Mouse (Mus musculus): ENCODE data around the gene Map2k4. TPM values are rescaled to one million over a fixed set of nuclear protein-coding genes. Genes with fewer than 3 reads are reported as not detected.

Gene Map2k4
- polyA plus RNA-seq (2015; fragmentation: Nextera tagmentation; extraction: Ambion mirVana): 35.3 and 42.9 TPM in 2 replicates

DNA sequence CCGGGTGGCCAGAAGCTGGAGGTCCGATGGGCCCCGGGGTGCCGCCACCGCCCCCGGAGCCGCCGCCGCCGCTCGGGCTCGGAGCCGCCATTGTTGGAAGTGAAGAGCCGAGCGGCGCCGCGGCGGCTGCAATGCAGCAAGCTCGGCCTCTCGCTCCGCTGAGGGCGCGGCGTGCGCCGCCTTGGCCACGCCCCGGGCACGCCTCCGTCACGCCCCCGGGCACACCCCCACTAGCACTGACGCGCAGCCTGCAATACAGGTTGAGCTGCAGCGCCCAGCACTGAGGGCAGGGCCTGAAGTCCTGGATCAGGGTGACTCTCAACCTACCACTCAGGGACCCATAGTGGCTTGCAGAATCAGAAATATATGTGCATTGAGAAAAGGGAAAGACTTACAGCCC, at the start of gene Map2k4:
Gene Map2k4, minus strand, starts transcription at position 144 of the 400 bp plus-strand sequence.
- Histone ChIP-seq H3K4me1 (replicated peaks) (peaks cover 48% of the 10 kb centered on the region), H3K9me3 (replicated peaks) (no peaks in the 10 kb centered on the region), H3K27me3 (no peaks in the 10 kb centered on the region), H3K9ac (peak within 1 kb of the TSS; percentile 98), H3K4me2 (peak within 1 kb of the TSS; percentile 75), H3K27ac (peak within 1 kb of the TSS; percentile 88), H3K4me3 (replicated peaks) (peak within 1 kb of the TSS; percentile 97), H3K36me3 (peaks cover 8% of the 10 kb centered on the region; the same call in 1 of the 2 replicates)
- ATAC-seq (ENCODE audit: low read depth) (peak; percentile 98), DNase-seq (peak; percentile 95)
- WGBS (ENCODE audit: insufficient replicate concordance): under 1% methylated on average over 36 of the region's 36 CpGs

DNA sequence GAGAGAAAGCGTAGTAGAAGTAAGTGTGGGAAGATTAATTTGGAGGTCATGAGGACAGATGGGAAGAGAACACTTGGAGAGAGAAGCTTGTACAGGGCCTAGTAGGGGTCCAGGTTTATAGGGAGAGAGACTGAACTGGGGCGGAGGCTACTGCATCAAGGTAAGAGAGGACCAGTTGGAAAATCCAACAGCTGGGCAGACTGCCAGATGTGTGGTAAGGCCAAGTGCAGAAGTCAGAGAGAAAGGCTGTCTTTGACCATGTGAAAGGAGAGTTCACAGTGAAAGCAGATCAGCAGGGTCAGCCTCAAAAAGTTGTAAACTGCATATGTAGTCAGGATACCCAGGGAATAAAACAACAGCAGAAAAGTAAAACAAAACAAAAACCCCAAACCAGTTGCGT, 36.5 kb upstream of the Map2k4 start:
- ATAC-seq (ENCODE audit: low read depth): no peak
- Histone ChIP-seq H3K36me3 (peaks cover 74% of the 10 kb centered on the region), H3K27ac (no peak overlapping the region), H3K27me3 (no peaks in the 10 kb centered on the region), H3K9ac (no peak overlapping the region), H3K4me2 (no peak overlapping the region), H3K4me1 (replicated peaks) (no peaks in the 10 kb centered on the region), H3K4me3 (replicated peaks) (no peak overlapping the region), H3K9me3 (replicated peaks) (no peaks in the 10 kb centered on the region)
- no peak for DNase-seq
- 85% methylated on average over 3 of the region's 3 CpGs for WGBS (ENCODE audit: insufficient replicate concordance)

DNA sequence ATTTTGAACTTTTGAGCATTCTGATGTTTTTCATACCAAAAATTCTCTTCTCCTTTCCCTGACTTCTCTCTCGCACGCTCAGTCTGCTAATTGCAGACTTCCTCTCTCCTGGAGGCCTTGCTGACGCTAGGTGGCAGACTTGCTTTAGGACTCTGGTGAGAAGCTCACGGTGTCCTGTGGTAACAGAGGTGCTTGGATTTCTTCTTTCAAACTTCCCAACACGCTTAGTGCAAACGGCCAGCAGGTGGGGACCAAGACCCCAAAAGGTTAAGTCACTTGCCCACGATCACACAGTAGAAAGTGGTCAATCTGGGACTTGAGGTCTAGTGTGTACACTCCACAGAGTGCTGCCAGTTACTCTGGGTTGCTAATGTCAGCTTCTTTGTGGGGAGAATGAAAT, 32.8 kb upstream of the Map2k4 start:
- DNase-seq: peak; percentile 2
- Histone ChIP-seq H3K27ac (no peak overlapping the region), H3K27me3 (no peaks in the 10 kb centered on the region), H3K36me3 (peaks cover 58% of the 10 kb centered on the region), H3K4me1 (replicated peaks) (no peaks in the 10 kb centered on the region), H3K9me3 (replicated peaks) (no peaks in the 10 kb centered on the region), H3K9ac (no peak overlapping the region), H3K4me3 (replicated peaks) (no peak overlapping the region), H3K4me2 (no peak overlapping the region)
- no peak for ATAC-seq (ENCODE audit: low read depth)
- WGBS (ENCODE audit: insufficient replicate concordance): 32% methylated on average over 7 of the region's 7 CpGs

DNA sequence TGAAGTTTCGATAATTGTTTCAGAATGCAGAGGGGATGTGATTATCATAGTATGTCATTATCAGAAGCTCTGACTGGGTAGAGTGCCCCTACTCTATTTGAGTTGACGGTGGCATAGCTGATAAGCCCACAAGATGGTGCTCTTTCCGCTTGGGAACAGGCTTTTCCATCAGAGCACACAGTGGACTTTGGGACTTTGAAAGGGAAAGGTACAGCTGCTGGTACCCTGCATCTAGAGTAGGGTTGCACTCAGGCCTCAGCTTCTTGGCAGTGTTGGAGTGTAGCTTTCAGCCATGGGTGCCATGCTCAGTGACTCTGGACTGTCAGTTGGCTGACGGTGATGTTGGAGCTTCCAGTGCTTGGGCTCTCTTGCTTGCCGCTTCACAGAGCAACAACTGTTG, 32.2 kb upstream of the Map2k4 start:
- H3K27me3 ChIP-seq: no peaks in the 10 kb centered on the region
- DNase-seq: no peak
- no peak overlapping the region for H3K4me2 ChIP-seq
- H3K9ac ChIP-seq: no peak overlapping the region
- no peak overlapping the region for H3K27ac ChIP-seq
- no peaks in the 10 kb centered on the region for H3K4me1 ChIP-seq (replicated peaks)
- no peak for ATAC-seq (ENCODE audit: low read depth)
- WGBS (ENCODE audit: insufficient replicate concordance): 69% methylated on average over 5 of the region's 5 CpGs
- H3K36me3 ChIP-seq: peaks cover 64% of the 10 kb centered on the region
- H3K4me3 ChIP-seq (replicated peaks): no peak overlapping the region
- H3K9me3 ChIP-seq (replicated peaks): no peaks in the 10 kb centered on the region

DNA sequence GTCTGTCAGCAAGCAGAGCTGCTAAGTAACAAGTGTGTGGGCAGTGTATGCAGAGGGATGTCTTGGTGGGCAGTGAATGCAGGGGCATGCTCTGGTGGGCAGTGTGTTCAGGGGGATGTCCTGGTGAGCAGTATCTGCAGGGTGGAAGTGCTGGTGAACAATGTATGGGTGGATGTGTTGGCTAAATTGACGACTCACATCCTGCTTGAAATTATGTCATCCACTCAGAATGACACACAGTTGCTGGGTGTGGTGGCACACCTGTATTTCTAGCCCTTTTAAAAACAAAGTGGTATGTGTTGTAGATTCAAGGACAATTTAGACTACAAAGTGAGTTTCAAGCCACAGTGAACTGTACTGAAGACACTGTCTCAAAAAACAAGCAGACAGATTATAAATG, 30.1 kb upstream of the Map2k4 start:
- Histone ChIP-seq H3K4me1 (replicated peaks) (no peaks in the 10 kb centered on the region), H3K36me3 (peaks cover 60% of the 10 kb centered on the region), H3K9ac (no peak overlapping the region), H3K27me3 (no peaks in the 10 kb centered on the region), H3K9me3 (replicated peaks) (no peaks in the 10 kb centered on the region), H3K4me2 (no peak overlapping the region), H3K27ac (no peak overlapping the region), H3K4me3 (replicated peaks) (no peak overlapping the region)
- 58% methylated on average over 1 of the region's 1 CpGs for WGBS (ENCODE audit: insufficient replicate concordance)
- no peak for DNase-seq
- ATAC-seq (ENCODE audit: low read depth): no peak

DNA sequence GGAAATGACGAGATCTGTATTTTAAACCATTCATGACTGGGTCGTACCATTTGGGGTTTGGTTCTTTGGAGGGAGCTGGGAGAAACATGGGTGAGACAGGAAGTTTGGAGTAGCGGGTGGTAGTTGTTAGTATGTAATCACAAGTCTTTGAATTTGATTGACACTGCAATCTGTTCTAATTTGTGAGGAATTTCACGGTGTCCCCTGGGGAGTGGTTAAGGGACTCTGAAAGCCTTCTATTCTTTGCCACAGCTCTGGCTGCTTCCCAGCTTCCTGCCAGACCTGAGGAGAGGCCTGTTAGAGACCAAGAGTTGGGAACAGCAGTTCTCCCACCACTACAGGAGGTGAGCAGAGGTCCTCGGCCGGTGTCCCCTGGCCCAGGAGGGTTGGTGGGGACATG, 28.1 kb upstream of the Map2k4 start:
- Histone ChIP-seq H3K36me3 (peaks cover 40% of the 10 kb centered on the region), H3K9me3 (replicated peaks) (no peaks in the 10 kb centered on the region), H3K4me1 (replicated peaks) (0 out of 2 replicates have a peak, but pooled peaks cover 5% of the 10 kb centered on the region), H3K27me3 (no peaks in the 10 kb centered on the region), H3K27ac (no peak overlapping the region), H3K4me2 (no peak overlapping the region), H3K9ac (no peak overlapping the region), H3K4me3 (replicated peaks) (no peak overlapping the region)
- ATAC-seq (ENCODE audit: low read depth): no peak
- DNase-seq: no peak
- WGBS (ENCODE audit: insufficient replicate concordance): 78% methylated on average over 6 of the region's 6 CpGs

DNA sequence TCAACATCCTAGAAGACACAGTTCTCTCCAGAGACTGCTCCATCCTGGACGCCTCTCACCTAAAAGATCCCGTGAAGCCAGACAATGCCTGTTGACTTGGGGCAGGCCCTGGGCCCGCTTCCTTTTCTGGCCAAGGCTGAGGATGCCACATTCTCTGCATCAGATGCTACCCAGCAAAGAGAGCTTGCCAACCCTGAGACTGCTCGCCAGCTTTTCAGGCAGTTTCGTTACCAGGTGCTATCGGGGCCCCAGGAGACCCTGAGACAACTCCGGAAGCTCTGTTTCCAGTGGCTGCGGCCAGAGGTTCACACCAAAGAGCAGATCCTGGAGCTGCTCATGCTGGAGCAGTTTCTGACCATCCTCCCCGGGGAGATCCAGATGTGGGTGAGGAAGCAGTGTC, 26.3 kb upstream of the Map2k4 start:
- ATAC-seq (ENCODE audit: low read depth): no peak
- Histone ChIP-seq H3K36me3 (peaks cover 34% of the 10 kb centered on the region), H3K4me3 (replicated peaks) (no peak overlapping the region)

DNA sequence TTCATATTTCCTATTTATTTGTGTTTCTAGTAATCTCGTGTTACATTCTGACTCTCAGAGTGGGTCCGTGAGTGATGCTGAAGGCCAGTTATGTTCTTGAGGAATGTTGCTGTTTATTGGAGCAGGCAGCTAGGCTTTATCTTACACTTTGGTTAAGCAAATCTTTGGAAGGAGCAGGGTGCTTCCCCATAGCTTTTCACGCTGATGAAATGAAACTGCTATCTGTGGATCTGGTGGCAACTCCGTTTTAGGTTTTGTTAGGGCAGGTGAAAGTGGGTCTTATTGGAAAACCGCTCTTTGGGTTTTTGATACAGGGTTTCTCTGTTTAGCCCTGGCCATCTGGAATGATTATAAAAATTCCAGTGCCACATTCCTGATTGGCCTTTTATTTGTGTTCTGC, 24.0 kb upstream of the Map2k4 start:
- no peak for ATAC-seq (ENCODE audit: low read depth)
- DNase-seq: no peak
- Histone ChIP-seq H3K27ac (no peak overlapping the region), H3K4me1 (replicated peaks) (peaks cover 27% of the 10 kb centered on the region), H3K27me3 (no peaks in the 10 kb centered on the region), H3K9me3 (replicated peaks) (no peaks in the 10 kb centered on the region), H3K4me2 (no peak overlapping the region), H3K4me3 (replicated peaks) (no peak overlapping the region), H3K9ac (no peak overlapping the region), H3K36me3 (peaks cover 26% of the 10 kb centered on the region)
- 58% methylated on average over 5 of the region's 5 CpGs for WGBS (ENCODE audit: insufficient replicate concordance)

More for the DNA sequence above, 26.3 kb upstream of the Map2k4 start:
- Histone ChIP-seq H3K4me2 (no peak overlapping the region), H3K27ac (no peak overlapping the region), H3K9ac (no peak overlapping the region), H3K4me1 (replicated peaks) (peaks cover 10% of the 10 kb centered on the region), H3K27me3 (no peaks in the 10 kb centered on the region), H3K9me3 (replicated peaks) (no peaks in the 10 kb centered on the region)
- WGBS (ENCODE audit: insufficient replicate concordance): 88% methylated on average over 9 of the region's 9 CpGs
- DNase-seq: no peak

DNA sequence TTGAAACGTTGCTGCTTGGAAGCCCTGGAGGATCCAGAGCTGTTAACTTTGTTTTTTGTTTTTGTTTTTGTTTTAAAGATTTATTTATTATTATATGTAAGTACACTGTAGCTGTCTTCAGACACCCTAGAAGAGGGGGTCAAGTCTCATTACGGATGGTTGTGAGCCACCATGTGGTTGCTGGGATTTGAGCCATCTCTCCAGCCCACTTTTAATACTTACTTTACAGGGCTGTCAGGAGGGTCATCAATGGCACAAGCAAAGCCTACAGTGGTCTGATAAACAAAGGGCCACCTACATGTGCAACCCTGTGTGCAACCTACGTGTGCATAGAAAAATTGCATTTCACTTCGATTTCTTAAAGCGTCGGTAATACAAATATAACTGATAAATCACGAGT, 19.5 kb upstream of the Map2k4 start:
- peak overlapping the region; percentile 83 for H3K9ac ChIP-seq
- ATAC-seq (ENCODE audit: low read depth) (no peak), DNase-seq (no peak)
- peaks cover 33% of the 10 kb centered on the region for H3K4me1 ChIP-seq (replicated peaks)
- no peaks in the 10 kb centered on the region for H3K27me3 ChIP-seq
- WGBS (ENCODE audit: insufficient replicate concordance): 37% methylated on average over 7 of the region's 7 CpGs
- no peaks in the 10 kb centered on the region for H3K9me3 ChIP-seq (replicated peaks)
- peak overlapping the region; percentile 92 for H3K27ac ChIP-seq
- H3K36me3 ChIP-seq: no peaks in the 10 kb centered on the region
- H3K4me3 ChIP-seq (replicated peaks): peak overlapping the region; percentile 78
- H3K4me2 ChIP-seq: peak overlapping the region; percentile 85

DNA sequence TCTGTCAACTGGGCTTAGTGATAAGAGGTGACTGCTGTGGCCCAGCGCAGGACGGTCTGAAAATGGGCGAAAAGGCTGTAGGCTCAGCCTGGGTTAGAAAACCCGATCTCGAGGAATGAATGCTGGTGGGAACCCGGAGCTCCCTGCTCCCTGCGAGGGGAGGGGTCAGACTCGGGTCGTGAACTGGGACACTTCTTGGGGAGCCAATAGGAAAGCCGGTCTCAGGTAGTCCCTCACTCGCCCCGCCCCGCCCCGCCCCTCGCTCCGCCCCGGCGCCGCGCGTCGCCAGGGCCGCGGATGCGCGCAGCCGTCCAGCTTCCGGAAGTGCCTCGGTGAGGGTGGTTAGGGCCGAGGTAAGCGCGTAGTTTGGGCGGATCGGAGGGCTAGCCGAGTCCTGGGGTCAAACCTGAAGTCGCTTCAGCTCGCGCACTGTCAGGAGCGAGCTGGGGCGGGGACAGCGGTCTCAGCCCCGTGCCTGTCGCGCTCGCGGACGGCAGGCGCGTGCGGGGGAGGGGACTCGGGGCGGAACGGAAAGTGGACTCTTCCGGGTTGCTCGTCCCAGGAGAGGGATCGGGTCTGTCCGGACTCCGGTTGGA, 18.9 kb upstream of the Map2k4 start, which contains the start of gene Zkscan6:
Gene Zkscan6, plus strand, starts transcription at position 267 of the 596 bp plus-strand sequence.
- peak within 1 kb of the TSS; percentile 92 for H3K27ac ChIP-seq
- peak within 1 kb of the TSS; percentile 78 for H3K4me3 ChIP-seq (replicated peaks)
- no peaks in the 10 kb centered on the region for H3K36me3 ChIP-seq
- H3K27me3 ChIP-seq: no peaks in the 10 kb centered on the region
- peak; percentile 97 for ATAC-seq (ENCODE audit: low read depth)
- no peaks in the 10 kb centered on the region for H3K9me3 ChIP-seq (replicated peaks)
- peaks cover 30% of the 10 kb centered on the region for H3K4me1 ChIP-seq (replicated peaks)
- H3K4me2 ChIP-seq: peak within 1 kb of the TSS; percentile 85
- under 1% methylated on average over 58 of the region's 58 CpGs for WGBS (ENCODE audit: insufficient replicate concordance)
- peak within 1 kb of the TSS; percentile 83 for H3K9ac ChIP-seq
- DNase-seq: peak; percentile 89

DNA sequence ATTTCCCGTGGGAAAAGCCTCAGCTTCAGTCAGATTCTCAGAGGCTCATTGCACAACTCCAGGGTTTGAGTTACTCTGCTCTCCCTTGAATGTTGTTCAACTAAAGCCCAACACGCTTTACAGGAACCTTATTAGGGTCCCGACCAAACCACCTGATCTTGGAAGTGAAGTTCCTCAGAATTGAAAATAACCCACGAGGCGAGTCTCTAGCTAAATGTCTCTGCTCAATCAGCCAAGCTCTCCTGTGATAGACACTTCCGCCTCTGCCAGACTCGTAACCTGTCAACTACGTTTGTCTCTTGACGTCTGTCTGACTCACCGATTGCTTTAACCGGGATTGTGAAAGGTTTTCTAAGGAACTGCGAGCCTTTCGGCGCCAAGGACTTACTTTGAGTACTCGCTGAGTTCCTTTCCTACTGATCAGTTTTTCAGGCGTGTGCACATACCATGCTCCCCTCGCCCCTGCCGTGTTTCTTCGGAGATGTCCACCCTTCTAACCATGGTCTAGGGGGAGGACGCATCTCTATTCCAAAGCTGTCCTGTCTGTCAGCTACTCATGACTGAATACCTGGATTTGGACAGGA, 18.3 kb upstream of the Map2k4 start:
- Histone ChIP-seq H3K4me1 (replicated peaks) (peaks cover 30% of the 10 kb centered on the region), H3K9me3 (replicated peaks) (no peaks in the 10 kb centered on the region), H3K27ac (peak overlapping the region; percentile 92), H3K36me3 (no peaks in the 10 kb centered on the region), H3K27me3 (no peaks in the 10 kb centered on the region), H3K4me3 (replicated peaks) (peak overlapping the region; percentile 78), H3K4me2 (peak overlapping the region; percentile 85), H3K9ac (peak overlapping the region; percentile 77)
- DNase-seq (peak; percentile 48), ATAC-seq (ENCODE audit: low read depth) (peak; percentile 60)
- WGBS (ENCODE audit: insufficient replicate concordance): under 1% methylated on average over 20 of the region's 20 CpGs

DNA sequence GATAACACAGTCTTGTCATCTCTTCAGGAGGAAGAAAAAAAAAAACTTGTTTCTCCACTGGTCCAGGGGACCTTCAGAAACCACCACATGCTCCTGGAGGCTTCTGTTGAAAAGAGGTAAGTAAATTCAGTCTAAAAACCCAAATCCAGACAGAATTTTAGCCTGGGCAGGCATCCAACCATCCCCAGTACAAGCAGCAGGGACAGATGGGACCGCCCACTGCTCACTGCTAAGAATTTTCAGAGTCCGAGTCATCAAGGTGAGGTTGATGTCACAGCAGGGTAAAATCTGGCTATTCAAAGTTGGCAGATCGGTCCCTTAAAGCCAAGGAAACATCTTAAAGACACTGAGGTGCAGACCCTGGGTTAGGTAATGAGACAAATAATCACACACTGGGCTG, 13.8 kb upstream of the Map2k4 start:
- DNase-seq: no peak
- Histone ChIP-seq H3K9ac (no peak overlapping the region), H3K4me2 (no peak overlapping the region), H3K27ac (no peak overlapping the region), H3K9me3 (replicated peaks) (no peaks in the 10 kb centered on the region), H3K4me1 (replicated peaks) (peaks cover 7% of the 10 kb centered on the region), H3K4me3 (replicated peaks) (no peak overlapping the region), H3K36me3 (no peaks in the 10 kb centered on the region), H3K27me3 (no peaks in the 10 kb centered on the region)
- 69% methylated on average over 3 of the region's 3 CpGs for WGBS (ENCODE audit: insufficient replicate concordance)
- ATAC-seq (ENCODE audit: low read depth): no peak

All from liver, embryonic 13.5 days (tissue).